Comparison of ENCODE assay signal across 8 mouse cellular contexts in the genomic region with DNA sequence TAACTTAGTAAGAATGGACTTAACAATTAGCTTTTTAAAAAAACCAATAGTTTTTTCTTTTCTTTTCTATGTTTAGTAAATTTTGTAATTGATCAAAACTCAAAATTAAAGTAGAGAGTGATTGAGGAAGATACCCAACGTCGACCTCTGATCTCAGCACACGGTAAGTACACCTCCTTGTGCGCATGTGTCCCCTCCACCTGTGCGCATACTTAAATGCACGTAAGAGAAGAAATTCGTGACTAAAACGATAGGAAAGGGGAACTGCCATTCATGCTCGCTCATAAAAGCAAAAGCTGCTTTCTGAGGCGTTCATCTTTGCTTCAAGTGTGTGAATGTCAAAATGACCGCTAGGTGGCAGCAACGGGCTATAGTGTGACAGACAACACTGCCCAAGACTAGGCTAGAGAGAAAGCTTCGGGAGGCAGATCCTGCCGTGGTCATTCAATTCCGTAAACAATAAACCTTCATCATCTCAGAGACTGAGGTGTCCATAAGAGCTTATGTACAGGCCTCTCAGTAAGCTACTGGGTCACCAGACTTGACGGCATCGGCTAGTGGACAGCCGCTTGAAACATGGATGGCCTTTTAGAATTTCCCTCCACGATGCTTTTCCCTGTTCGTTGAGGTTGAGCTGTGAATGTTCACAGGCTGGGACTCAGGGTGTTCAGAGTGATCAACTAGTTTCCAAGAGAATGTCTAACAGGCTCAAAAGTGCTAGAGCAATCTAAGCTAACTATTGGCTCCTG. TPM values are rescaled to one million over a fixed set of nuclear protein-coding genes. Genes with fewer than 3 reads are reported as not detected.
DNase-seq lines count a peak whose midpoint lies in the region; ATAC-seq lines count a peak whose summit lies in the region.

No protein-coding gene starts in this region.

- H3K27me3 ChIP-seq in hindbrain, embryonic 16.5 days (replicated peaks; ENCODE audit: control insufficient read depth, insufficient read depth, low read length), result no peaks in the 10 kb centered on the region

- WGBS in hindbrain, embryonic 16.5 days, result 22% methylated on average over 20 of the region's 20 CpGs

- no peaks in the 10 kb centered on the region for H3K36me3 ChIP-seq in hindbrain, embryonic 16.5 days (ENCODE audit: control insufficient read depth, insufficient read depth, low read length)

- no peak overlapping the region for H3K27ac ChIP-seq in hindbrain, embryonic 16.5 days (ENCODE audit: low read depth, low read length)

- H3K4me1 ChIP-seq in hindbrain, embryonic 16.5 days (ENCODE audit: control insufficient read depth, insufficient read depth, low read depth, low read length), result no peaks in the 10 kb centered on the region

- peak overlapping the region; percentile 23 for H3K4me3 ChIP-seq in hindbrain, embryonic 16.5 days (ENCODE audit: low read length)

- H3K9ac ChIP-seq in hindbrain, embryonic 16.5 days (ENCODE audit: low read depth, low read length), result peak overlapping the region; percentile 39

- DNase-seq in T-cell, adult 2 months (ENCODE audit: low spot score), result peak; percentile 59
- DNase-seq in cerebellum, postnatal 36 days, result peak; percentile 85 to 93
- peak; percentile 90 for DNase-seq in gastrocnemius, adult 18-20 months (ENCODE audit: low spot score)
- DNase-seq in left cerebral cortex, adult 11 months (ENCODE audit: low spot score), result peak; percentile 73
- peak; percentile 91 for DNase-seq in lung, postnatal 36 days
- peak; percentile 93 for DNase-seq in retina, postnatal 1 day
- DNase-seq in thymus, postnatal 4 days, result peak; percentile 91

- peak; percentile 99 for ATAC-seq in hindbrain, embryonic 16.5 days

- no peaks in the 10 kb centered on the region for H3K9me3 ChIP-seq in hindbrain, embryonic 16.5 days (ENCODE audit: control insufficient read depth, low read length)

- H3K4me2 ChIP-seq in hindbrain, embryonic 16.5 days (ENCODE audit: low read length), result peak overlapping the region; percentile 49

RNA-seq across cellular contexts. Expression of gene 4930579F01Rik, which starts 4.5 kb away (rescaled TPM):
- total RNA-seq in gastrocnemius, adult 18-20 months (2021), result not detected
- not detected in 2 replicates for polyA plus RNA-seq in hindbrain, embryonic 16.5 days (2015; fragmentation: Nextera tagmentation; extraction: Ambion mirVana)

RNA-seq across cellular contexts. Expression of gene Adh7, which starts 19.4 kb away (rescaled TPM):
- under 1 TPM; 0.40 to 0.46 TPM for total RNA-seq in gastrocnemius, adult 18-20 months (2021)
- 0.91 and 0.96 TPM in 2 replicates for polyA plus RNA-seq in hindbrain, embryonic 16.5 days (2015; fragmentation: Nextera tagmentation; extraction: Ambion mirVana)

RNA-seq across cellular contexts. Expression of gene Mttp, which starts 53.4 kb away (rescaled TPM):
- total RNA-seq in gastrocnemius, adult 18-20 months (2021), result 1 to 10 TPM; 1.6 to 1.7 TPM
- 8.4 and 8.5 TPM in 2 replicates for polyA plus RNA-seq in hindbrain, embryonic 16.5 days (2015; fragmentation: Nextera tagmentation; extraction: Ambion mirVana)

RNA-seq across cellular contexts. Expression of gene Trmt10a, which starts 54.9 kb away (rescaled TPM):
- 1 to 10 TPM in 1 of 2 experiments, under 1 TPM in 1; 0.94 to 2.4 TPM for total RNA-seq in gastrocnemius, adult 18-20 months (2021)
- polyA plus RNA-seq in hindbrain, embryonic 16.5 days (2015; fragmentation: Nextera tagmentation; extraction: Ambion mirVana), result 6.4 and 7.9 TPM in 2 replicates
